Mouse (Mus musculus): ENCODE data around the gene Spink2.
"Not testable (repeated sequence)": the region's sequence is repeated elsewhere in the genome, so short reads cannot be mapped to it uniquely, and the experiment has no call there.

Spink2 gene

DNA sequence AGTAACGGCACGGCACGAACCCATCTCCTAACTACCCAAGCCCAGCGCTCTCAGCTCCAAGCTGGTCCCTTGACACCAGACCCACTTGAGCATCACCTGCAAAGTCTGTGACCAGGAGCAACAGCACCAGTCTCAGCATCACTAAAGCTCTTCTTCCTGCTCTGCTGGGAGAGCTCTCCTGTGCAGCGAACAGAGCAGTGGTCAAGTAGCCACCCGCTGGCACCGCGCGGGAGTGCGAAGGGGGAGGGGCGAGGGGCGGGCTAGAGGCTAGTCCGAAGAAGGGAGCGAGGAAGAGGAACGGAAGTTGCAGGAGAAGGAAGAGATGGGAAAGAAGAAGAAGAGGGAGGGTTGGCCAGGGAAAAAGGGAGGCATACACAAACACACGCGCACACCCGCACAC, at the start of gene Spink2:
Gene Spink2, minus strand, starts transcription at position 236 of the 400 bp plus-strand sequence.
- DNase-seq (ENCODE audit: low read depth) = no peak

DNA sequence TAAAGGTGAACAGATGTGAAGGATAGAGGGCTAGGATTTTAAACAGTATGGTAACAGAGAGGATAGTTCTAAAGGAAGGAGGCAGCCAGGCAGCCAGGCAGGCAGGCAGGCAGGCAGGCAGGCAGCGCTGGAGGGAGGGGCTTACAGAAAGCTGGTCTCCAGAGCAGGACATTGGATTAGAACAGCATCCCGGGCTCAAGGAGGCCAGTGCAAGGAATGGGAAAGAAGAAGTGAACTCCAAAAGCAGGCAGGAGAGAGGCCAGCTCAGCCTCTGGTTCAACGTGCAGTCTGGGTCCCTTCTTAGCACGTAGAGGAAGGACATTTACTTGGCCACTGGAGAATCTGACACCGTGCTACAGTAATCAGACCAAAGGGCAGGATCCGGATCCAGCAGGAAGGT, 48.9 kb upstream of the Spink2 start:
- DNase-seq (ENCODE audit: low read depth) = no peak

DNA sequence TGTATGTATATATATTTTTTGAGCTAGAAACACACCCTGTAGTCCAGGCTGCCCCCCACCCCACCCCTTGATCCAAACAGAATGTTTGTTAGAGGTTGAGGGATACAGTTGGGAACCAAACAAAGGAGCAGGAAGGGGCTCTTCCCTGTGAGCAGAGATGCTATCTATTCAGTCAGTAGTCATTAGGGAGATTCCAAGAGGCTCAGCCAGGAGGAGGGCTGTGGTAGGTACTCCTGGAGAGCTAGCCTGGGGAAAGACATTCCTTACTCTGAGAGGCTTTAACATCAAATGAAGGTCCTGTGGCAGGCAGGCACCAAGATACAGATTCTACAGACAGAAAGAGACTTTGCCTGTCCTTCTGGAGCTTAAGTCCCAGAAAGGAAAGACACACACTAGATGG, 48.0 kb upstream of the Spink2 start:
- no peak for DNase-seq (ENCODE audit: low read depth)

GRCm38 (mm10) chr5:77257603-77258002, 46.3 kb upstream of the Spink2 start:
- no peak for DNase-seq (ENCODE audit: low read depth)

GRCm38 (mm10) chr5:77254402-77254801, 43.1 kb upstream of the Spink2 start:
- no peak for DNase-seq (ENCODE audit: low read depth)

- DNase-seq (ENCODE audit: low read depth) = no peak
Measured at GRCm38 (mm10) chr5:77253154-77253553, 41.9 kb upstream of the Spink2 start.

- peak; percentile 27 for DNase-seq (ENCODE audit: low read depth)
Measured at GRCm38 (mm10) chr5:77252115-77252827, 41.0 kb upstream of the Spink2 start.

- no peak for DNase-seq (ENCODE audit: low read depth)
Measured at GRCm38 (mm10) chr5:77251656-77252055, 40.4 kb upstream of the Spink2 start.

- no peak for DNase-seq (ENCODE audit: low read depth)
Measured at GRCm38 (mm10) chr5:77250083-77250482, 38.8 kb upstream of the Spink2 start.

GRCm38 (mm10) chr5:77245787-77246671, 34.8 kb upstream of the Spink2 start:
- DNase-seq (ENCODE audit: low read depth) = no peak

GRCm38 (mm10) chr5:77245463-77245786, 34.2 kb upstream of the Spink2 start:
- no peak for DNase-seq (ENCODE audit: low read depth)

DNA sequence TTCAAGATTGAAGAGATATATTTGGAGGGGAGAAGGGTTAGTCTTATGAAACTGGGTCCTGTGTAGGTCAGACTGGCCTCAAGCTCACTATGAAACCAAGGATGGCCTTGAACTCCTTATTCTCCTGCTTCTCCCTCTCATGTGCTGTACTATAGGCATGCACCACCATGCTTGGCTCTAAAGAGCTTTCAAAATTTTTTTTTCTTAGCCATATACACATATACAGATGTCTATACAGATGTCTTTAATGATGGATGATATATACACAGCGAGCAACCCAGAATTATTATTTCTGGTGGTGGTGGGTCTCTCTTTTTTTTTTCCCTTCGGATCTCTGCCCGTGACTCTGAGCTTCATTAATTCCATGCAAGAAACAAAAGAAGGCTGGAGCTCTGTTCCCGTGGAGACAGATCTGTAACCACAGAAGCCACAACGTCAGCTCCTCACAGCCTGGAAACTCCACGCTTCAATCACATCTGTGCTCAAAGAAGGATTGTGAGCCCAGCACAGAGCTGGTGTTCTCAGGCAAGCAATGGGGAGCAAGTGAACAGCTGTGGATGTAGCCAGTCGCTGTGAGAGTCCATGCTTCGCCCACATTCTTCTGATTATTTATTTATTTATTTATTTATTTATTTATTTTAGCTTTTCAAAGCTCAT, 33.2 kb upstream of the Spink2 start:
- DNase-seq (ENCODE audit: low read depth) = no peak

- DNase-seq (ENCODE audit: low read depth) = no peak
Measured at GRCm38 (mm10) chr5:77237104-77237503, 25.8 kb upstream of the Spink2 start.

- DNase-seq (ENCODE audit: low read depth) = no peak
Measured at GRCm38 (mm10) chr5:77234921-77235320, 23.6 kb upstream of the Spink2 start.

GRCm38 (mm10) chr5:77231863-77232262, 20.6 kb upstream of the Spink2 start:
- DNase-seq (ENCODE audit: low read depth) = not testable (repeated sequence)

GRCm38 (mm10) chr5:77228986-77229385, 17.7 kb upstream of the Spink2 start:
- DNase-seq (ENCODE audit: low read depth) = no peak

GRCm38 (mm10) chr5:77223043-77223975, 12.0 kb upstream of the Spink2 start:
- DNase-seq (ENCODE audit: low read depth) = no peak

GRCm38 (mm10) chr5:77217724-77218123, 6.5 kb upstream of the Spink2 start:
- DNase-seq (ENCODE audit: low read depth) = peak; percentile 26

DNA sequence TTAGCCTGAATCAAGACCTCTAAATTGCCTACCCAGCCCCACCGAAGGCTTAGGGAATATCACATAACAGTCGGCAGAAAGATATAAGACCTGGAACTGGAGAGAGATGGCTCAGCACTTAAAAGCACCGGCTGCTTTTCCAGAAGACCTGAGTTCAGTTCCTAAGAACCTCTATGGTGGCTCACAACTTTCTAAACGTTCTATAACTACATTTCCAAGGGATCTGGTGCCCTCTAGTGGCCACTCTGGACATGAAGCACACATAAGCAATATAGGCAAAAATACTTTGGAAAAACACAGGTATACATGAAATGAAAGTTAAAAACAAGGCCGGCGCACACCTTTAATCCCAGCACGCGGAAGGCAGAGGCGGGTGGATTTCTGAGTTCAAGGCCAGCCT, 5.9 kb upstream of the Spink2 start:
- peak; percentile 44 for DNase-seq (ENCODE audit: low read depth)

GRCm38 (mm10) chr5:77206134-77206533, 5.1 kb downstream of the Spink2 start:
- no peak for DNase-seq (ENCODE audit: low read depth)

DNA sequence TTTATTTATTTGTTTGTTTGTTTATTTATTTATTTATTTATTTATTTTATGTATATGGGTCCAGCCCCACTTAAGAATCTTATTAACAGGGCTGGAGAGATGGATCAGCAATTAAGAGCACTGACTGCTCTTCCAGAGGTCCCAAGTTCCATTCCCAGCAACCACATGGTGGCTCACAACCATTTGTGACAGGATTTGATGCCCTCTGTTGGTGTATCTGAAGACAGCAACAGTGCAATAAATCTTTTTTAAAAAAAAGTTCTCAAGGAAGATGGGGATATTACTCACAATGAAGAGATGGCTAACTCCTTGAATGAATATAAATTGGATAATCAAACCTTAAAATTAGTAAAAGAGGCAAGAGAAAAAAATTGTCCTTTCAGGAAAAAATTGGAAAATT, 9.0 kb downstream of the Spink2 start:
- no peak for DNase-seq (ENCODE audit: low read depth)

- DNase-seq (ENCODE audit: low read depth) = no peak
Measured at GRCm38 (mm10) chr5:77200695-77201094, 10.6 kb downstream of the Spink2 start.

Data from fibroblast of lung, adult 2 months (primary cell).